Mouse (Mus musculus) CH12.LX (cell line): ENCODE data around the gene Mamdc4. TPM values are rescaled to one million over a fixed set of nuclear protein-coding genes. Genes with fewer than 3 reads are reported as not detected.

Experiments
- DNase-seq: peaks from one replicate; pipeline ENCODE4 v3.0.0-alpha.2; 2013; ENCODE audit errors: extremely low read depth
- H3K27ac ChIP-seq: 2 replicates; pipeline ENCODE4 v1.5.1; 2012; ENCODE audit warnings: low read depth, mild to moderate bottlenecking, control low read depth, moderate library complexity; ENCODE audit not compliant: insufficient read depth
- H3K27me3 ChIP-seq: replicated peaks from 2 replicates; pipeline ENCODE3; 2012; ENCODE audit warnings: inconsistent platforms
- H3K36me3 ChIP-seq, 2 experiments: replicated peaks in 1 of 2; 2 replicates each; pipeline versions ENCODE3 to v1.6.1; 2012; ENCODE audit warnings: inconsistent platforms in 1 of 2, low read length in 1 of 2, mild to moderate bottlenecking in 1 of 2, mixed read lengths in 1 of 2, moderate library complexity in 1 of 2; ENCODE audit not compliant: control insufficient read depth in 1 of 2, insufficient read depth in 1 of 2
- H3K4me1 ChIP-seq, 2 experiments: 2 replicates each; pipeline ENCODE4 v1.6.1; 2012; ENCODE audit warnings: inconsistent platforms in 1 of 2, moderate library complexity in 1 of 2; ENCODE audit not compliant: insufficient read depth in 2 of 2, control insufficient read depth in 1 of 2
- H3K4me2 ChIP-seq: 2 replicates; pipeline ENCODE4 v1.6.1; 2012; ENCODE audit warnings: low read depth, mild to moderate bottlenecking, control low read depth; ENCODE audit not compliant: poor library complexity, insufficient read depth, severe bottlenecking
- H3K4me3 ChIP-seq, 3 experiments: fragments of 150-350 bp in 1 of 3; sonication (generic) in 1 of 3; replicated peaks in 1 of 3; 2 replicates each; pipeline versions ENCODE3 to v1.5.1; 2011 to 2012; ENCODE audit warnings: low read depth in 2 of 3, low read length in 2 of 3, mild to moderate bottlenecking in 2 of 3, moderate library complexity in 2 of 3, control low read depth in 1 of 3, improper control_type of control experiment in 1 of 3, inconsistent platforms in 1 of 3, mixed read lengths in 1 of 3; ENCODE audit not compliant: poor library complexity in 1 of 3
- H3K79me2 ChIP-seq: replicated peaks from 2 replicates; pipeline ENCODE4 v1.6.1; 2012; ENCODE audit warnings: mild to moderate bottlenecking, moderate library complexity; ENCODE audit not compliant: control insufficient read depth, poor library complexity, insufficient read depth, severe bottlenecking; ENCODE audit errors: extremely low read depth
- H3K9ac ChIP-seq: 2 replicates; pipeline ENCODE4 v1.6.1; 2012; ENCODE audit warnings: low read depth, mild to moderate bottlenecking, control low read depth, moderate library complexity; ENCODE audit not compliant: insufficient read depth
- H3K9me3 ChIP-seq: replicated peaks from 2 replicates; pipeline ENCODE3; 2012; ENCODE audit warnings: low read length, inconsistent platforms, mixed read lengths
- CHD2 ChIP-seq: IDR thresholded peaks from 2 replicates; pipeline ENCODE4 v1.6.1; 2011; ENCODE audit warnings: low read length, improper control_type of control experiment
- CTCF ChIP-seq, 2 experiments: IDR thresholded peaks in 1 of 2; conservative IDR thresholded peaks in 1 of 2; 2 replicates each; pipeline ENCODE4 v1.5.1; 2011 to 2012; ENCODE audit warnings: low read depth in 2 of 2, low read length in 2 of 2, improper control_type of control experiment in 1 of 2, inconsistent platforms in 1 of 2, mild to moderate bottlenecking in 1 of 2, moderate library complexity in 1 of 2
- E2F4 ChIP-seq: IDR thresholded peaks from 2 replicates; pipeline ENCODE4 v1.6.1; 2011; ENCODE audit warnings: low read depth, low read length, improper control_type of control experiment; ENCODE audit not compliant: insufficient replicate concordance
- ELF1 ChIP-seq: IDR thresholded peaks from 2 replicates; pipeline ENCODE4 v1.6.1; 2014; ENCODE audit warnings: low read depth, mild to moderate bottlenecking, inconsistent platforms, low read length, improper control_type of control experiment
- EP300 ChIP-seq: IDR thresholded peaks from 2 replicates; pipeline ENCODE4 v1.6.1; 2011; ENCODE audit warnings: low read length, improper control_type of control experiment
- ETS1 ChIP-seq: conservative IDR thresholded peaks from 2 replicates; pipeline ENCODE4 v1.6.1; 2012; ENCODE audit warnings: low read depth, mild to moderate bottlenecking, inconsistent platforms, low read length, improper control_type of control experiment, moderate library complexity
- GABPA ChIP-seq: IDR thresholded peaks from 2 replicates; pipeline ENCODE4 v1.6.1; 2012; ENCODE audit warnings: low read depth, low read length, improper control_type of control experiment, inconsistent platforms; ENCODE audit not compliant: insufficient replicate concordance
- HCFC1 ChIP-seq: IDR thresholded peaks from 2 replicates; pipeline ENCODE4 v1.6.1; 2012; ENCODE audit warnings: low read depth, mild to moderate bottlenecking, inconsistent platforms, low read length, improper control_type of control experiment
- IRF4 ChIP-seq: IDR thresholded peaks from 2 replicates; pipeline ENCODE4 v1.6.1; 2014; ENCODE audit warnings: low read depth, mild to moderate bottlenecking, inconsistent platforms, low read length, improper control_type of control experiment
- JUN ChIP-seq: IDR thresholded peaks from 2 replicates; pipeline ENCODE4 v1.6.1; 2011; ENCODE audit warnings: low read depth, mild to moderate bottlenecking, low read length, improper control_type of control experiment, moderate library complexity; ENCODE audit not compliant: insufficient read depth
- JUND ChIP-seq: conservative IDR thresholded peaks from 2 replicates; pipeline ENCODE4 v1.6.1; 2011; ENCODE audit warnings: low read depth, low read length, improper control_type of control experiment
- KAT2A ChIP-seq: IDR thresholded peaks from 2 replicates; pipeline ENCODE4 v1.6.1; 2012; ENCODE audit warnings: low read length, improper control_type of control experiment, inconsistent platforms; ENCODE audit not compliant: insufficient replicate concordance
- MEF2A ChIP-seq: IDR thresholded peaks from 2 replicates; pipeline ENCODE4 v1.6.1; 2014; ENCODE audit warnings: low read depth, mild to moderate bottlenecking, inconsistent platforms, low read length, improper control_type of control experiment, borderline replicate concordance
- MXI1 ChIP-seq: IDR thresholded peaks from 2 replicates; pipeline ENCODE4 v1.6.1; 2011; ENCODE audit warnings: mild to moderate bottlenecking, low read depth, low read length, improper control_type of control experiment
- NRF1 ChIP-seq: IDR thresholded peaks from 2 replicates; pipeline ENCODE4 v1.6.1; 2014; ENCODE audit warnings: low read depth, mild to moderate bottlenecking, inconsistent platforms, low read length, improper control_type of control experiment, moderate library complexity
- PAX5 ChIP-seq: IDR thresholded peaks from 2 replicates; pipeline ENCODE4 v1.6.1; 2012; ENCODE audit warnings: low read length, inconsistent platforms, mixed read lengths
- POLR2A ChIP-seq: IDR thresholded peaks from 2 replicates; pipeline ENCODE4 v1.6.1; 2011; ENCODE audit warnings: low read depth, mild to moderate bottlenecking, improper control_type of control experiment, low read length
- POLR2AphosphoS2 ChIP-seq: IDR thresholded peaks from 2 replicates; pipeline ENCODE4 v1.6.1; 2011; ENCODE audit warnings: low read depth, low read length, improper control_type of control experiment
- RAD21 ChIP-seq: IDR thresholded peaks from 2 replicates; pipeline ENCODE4 v1.6.1; 2011; ENCODE audit warnings: low read depth, mild to moderate bottlenecking, low read length, improper control_type of control experiment, moderate library complexity
- RCOR1 ChIP-seq: conservative IDR thresholded peaks from 2 replicates; pipeline ENCODE4 v1.6.1; 2012; ENCODE audit warnings: low read depth, mild to moderate bottlenecking, inconsistent platforms, low read length, improper control_type of control experiment
- TBP ChIP-seq: conservative IDR thresholded peaks from 2 replicates; pipeline ENCODE4 v1.6.1; 2011; ENCODE audit warnings: low read depth, low read length, improper control_type of control experiment
- USF2 ChIP-seq: conservative IDR thresholded peaks from 2 replicates; pipeline ENCODE4 v1.6.1; 2011; ENCODE audit warnings: low read depth, low read length, improper control_type of control experiment
- ZC3H11A ChIP-seq: IDR thresholded peaks from 2 replicates; pipeline ENCODE4 v1.6.1; 2012; ENCODE audit warnings: low read depth, mild to moderate bottlenecking, inconsistent platforms, low read length, improper control_type of control experiment
- ZMIZ1 ChIP-seq: IDR thresholded peaks from 2 replicates; pipeline ENCODE4 v1.6.1; 2012; ENCODE audit warnings: low read depth, mild to moderate bottlenecking, inconsistent platforms, low read length, improper control_type of control experiment
- ZNF384 ChIP-seq: IDR thresholded peaks from 2 replicates; pipeline ENCODE4 v1.6.1; 2012; ENCODE audit warnings: low read depth, low read length, improper control_type of control experiment, inconsistent platforms
- dilution Hi-C: fragments of 300-500 bp; cut with MboI; formaldehyde crosslinking; loops from 2 replicates; pipeline ENCODE4 v1.14.3; 2020; ENCODE audit warnings: low sequenced_read_pairs; ENCODE audit not compliant: extremely low pct_unique_long_range_greater_than_20kb, extremely low pct_ligation_motif_present
- in situ Hi-C: fragments of 300-500 bp; cut with MboI; formaldehyde crosslinking; loops from 3 replicates; pipeline ENCODE4 v1.14.3; 2019; ENCODE audit warnings: low sequenced_read_pairs, low pct_ligation_motif_present, low pct_unique_long_range_greater_than_20kb, mixed read lengths
- polyA plus RNA-seq: library from polyadenylated mRNA; unstranded; fragments of >175 nt; gene quantifications from 2 replicates; pipeline ENCODE4 v1.2.1, GENCODE M21; 2012; ENCODE audit warnings: low read depth; ENCODE audit not compliant: insufficient read length
- total RNA-seq, 2 experiments: library from RNA; depleted of rRNA; stranded (reverse); fragments of 300-350 nt in 1 of 2; fragments of >200 nt in 1 of 2; gene quantifications; 2 replicates each; pipeline ENCODE4 v1.2.3; 2012 to 2014

Gene Mamdc4
- total and polyA plus RNA-seq, 3 experiments: 4.4 to 34.9 (median 11.5) TPM

- Histone ChIP-seq H3K9me3 (no peaks in the 10 kb centered on the region), H3K27ac (no peak overlapping the region), H3K4me2 (no peak overlapping the region), H3K9ac (no peak overlapping the region), H3K27me3 (no peaks in the 10 kb centered on the region), H3K36me3 (peaks cover 45 to 91% of the 10 kb centered on the region in 2 experiments), H3K4me3 (no peak overlapping the region), H3K4me1 (peaks cover 0 to 13% of the 10 kb centered on the region in 2 experiments; a peak in 3 of 4 replicates), H3K79me2 (no peaks in the 10 kb centered on the region)
- dilution Hi-C loops (no loop called here), in situ Hi-C loops (no loop called here)
- TF ChIP-seq JUND (no peak), EP300 (no peak), CTCF (conservative IDR thresholded peaks at IDR 0.05 in 1 of 2, IDR thresholded peaks at IDR 0.05 in 1 of 2; ENCODE audit: low read depth in 2 of 2, low read length in 2 of 2) (no peak), ZMIZ1 (no peak), RAD21 (no peak), E2F4 (no peak), RCOR1 (no peak), MEF2A (no peak), TBP (no peak), NRF1 (no peak), ZNF384 (no peak)
- TF ChIP-seq, all 38 proteins: peak for 0
- no peak for DNase-seq
Observed at GRCm38 (mm10) chr2:25569323-25569722, 5.3 kb downstream of the Mamdc4 start.

GRCm38 (mm10) chr2:25568473-25569019 lies 6.1 kb downstream of the Mamdc4 start:
- no peak overlapping the region for H3K27ac ChIP-seq

GRCm38 (mm10) chr2:25566558-25566957 lies 8.1 kb downstream of the Mamdc4 start:
- DNase-seq: no peak
- no peaks in the 10 kb centered on the region for H3K27me3 ChIP-seq
- in situ Hi-C loops: no loop called here
- no peak for TF ChIP-seq RCOR1
- TF ChIP-seq JUN: no peak
- TF ChIP-seq EP300: no peak
- no peak for TF ChIP-seq ETS1
- TF ChIP-seq ZC3H11A: no peak
- no peak for TF ChIP-seq KAT2A
- TF ChIP-seq MEF2A: no peak
- no peak for TF ChIP-seq GABPA
- no peak for TF ChIP-seq TBP
- no peak for TF ChIP-seq USF2
- TF ChIP-seq IRF4: no peak
- no peak for TF ChIP-seq POLR2A
- no peak for TF ChIP-seq HCFC1
- TF ChIP-seq MXI1: no peak
- TF ChIP-seq PAX5: no peak
- TF ChIP-seq E2F4: no peak
- TF ChIP-seq CHD2: no peak
- no peak for TF ChIP-seq POLR2AphosphoS2
- TF ChIP-seq, all 38 proteins: peak for 0
- Histone ChIP-seq H3K9ac (no peak overlapping the region), H3K4me1 (no peaks in the 10 kb centered on the region; a peak in 1 of 4 replicates), H3K4me2 (no peak overlapping the region), H3K27ac (no peak overlapping the region), H3K4me3 (no peak overlapping the region), H3K36me3 (peaks cover 73 to 100% of the 10 kb centered on the region in 2 experiments), H3K79me2 (no peaks in the 10 kb centered on the region), H3K9me3 (no peaks in the 10 kb centered on the region)
- dilution Hi-C loops: no loop called here

More at GRCm38 (mm10) chr2:25568473-25569019, 6.1 kb downstream of the Mamdc4 start:
- Histone ChIP-seq H3K9ac (no peak overlapping the region), H3K27me3 (no peaks in the 10 kb centered on the region), H3K36me3 (peaks cover 53 to 98% of the 10 kb centered on the region in 2 experiments), H3K4me1 (peaks cover 0 to 10% of the 10 kb centered on the region in 2 experiments; a peak in 3 of 4 replicates), H3K4me2 (no peak overlapping the region), H3K79me2 (no peaks in the 10 kb centered on the region), H3K9me3 (no peaks in the 10 kb centered on the region), H3K4me3 (no peak overlapping the region)
- no peak for DNase-seq
- TF ChIP-seq E2F4 (no peak), MXI1 (no peak), ELF1 (no peak), RAD21 (no peak)
- dilution Hi-C loops: no loop called here
- in situ Hi-C loops: no loop called here
